Mouse (Mus musculus) embryo, embryonic 10 days (tissue): ENCODE data around the gene Lce1m.
A peak's percentile ranks its signal among the peaks of the same experiment; 100 is the strongest.
"Not testable (repeated sequence)": the region's sequence is repeated elsewhere in the genome, so short reads cannot be mapped to it uniquely, and the experiment has no call there.

Source experiments
- DNase-seq: peaks from one replicate; pipeline ENCODE4 v3.0.0-alpha.2; 2015; ENCODE audit warnings: low spot score

Gene Lce1m

DNA sequence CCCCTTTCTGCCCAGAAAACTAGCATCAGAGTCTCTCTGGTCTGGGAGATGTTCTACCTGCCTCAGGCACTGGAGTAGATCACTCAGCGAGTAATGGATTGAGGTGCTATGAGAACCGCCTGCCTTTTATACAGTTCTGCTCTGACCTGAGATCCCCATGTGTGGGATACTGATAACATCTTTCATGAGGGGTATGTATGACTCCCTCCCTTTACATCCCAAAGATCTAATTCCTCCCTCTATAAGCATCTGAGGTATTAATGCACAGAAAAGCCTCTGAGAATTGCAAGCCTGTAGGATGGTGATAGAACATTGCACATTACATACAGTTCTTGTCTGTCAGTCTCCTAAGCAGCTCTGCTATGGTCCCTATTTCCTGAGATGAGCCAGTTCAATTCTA is at the start of gene Lce1m:
Gene Lce1m, minus strand, starts transcription at position 101 of the 400 bp plus-strand sequence.
- no peak for DNase-seq

DNA sequence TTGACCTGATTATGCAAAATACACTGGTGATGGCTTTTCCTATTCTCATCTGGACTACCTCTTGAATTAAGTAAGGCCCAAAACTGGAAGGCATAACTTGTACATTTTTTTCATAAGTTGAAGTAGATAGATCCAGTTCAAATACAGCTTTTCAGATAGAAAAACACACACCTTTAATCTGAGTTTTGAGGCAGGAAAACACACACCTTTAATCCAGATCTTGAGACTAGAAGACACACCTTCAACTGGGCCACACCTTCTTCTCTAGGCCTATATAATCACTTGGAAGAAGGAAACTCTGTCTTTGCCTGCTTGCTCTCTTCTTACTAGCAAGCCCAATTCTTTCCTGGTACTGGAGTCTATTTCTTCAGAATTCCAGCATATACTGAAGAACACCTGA is 49.7 kb upstream of the Lce1m start, which contains the start of gene Gm4858:
Gene Gm4858, plus strand, starts transcription at position 301 of the 400 bp plus-strand sequence.
- not testable (repeated sequence) for DNase-seq

DNA sequence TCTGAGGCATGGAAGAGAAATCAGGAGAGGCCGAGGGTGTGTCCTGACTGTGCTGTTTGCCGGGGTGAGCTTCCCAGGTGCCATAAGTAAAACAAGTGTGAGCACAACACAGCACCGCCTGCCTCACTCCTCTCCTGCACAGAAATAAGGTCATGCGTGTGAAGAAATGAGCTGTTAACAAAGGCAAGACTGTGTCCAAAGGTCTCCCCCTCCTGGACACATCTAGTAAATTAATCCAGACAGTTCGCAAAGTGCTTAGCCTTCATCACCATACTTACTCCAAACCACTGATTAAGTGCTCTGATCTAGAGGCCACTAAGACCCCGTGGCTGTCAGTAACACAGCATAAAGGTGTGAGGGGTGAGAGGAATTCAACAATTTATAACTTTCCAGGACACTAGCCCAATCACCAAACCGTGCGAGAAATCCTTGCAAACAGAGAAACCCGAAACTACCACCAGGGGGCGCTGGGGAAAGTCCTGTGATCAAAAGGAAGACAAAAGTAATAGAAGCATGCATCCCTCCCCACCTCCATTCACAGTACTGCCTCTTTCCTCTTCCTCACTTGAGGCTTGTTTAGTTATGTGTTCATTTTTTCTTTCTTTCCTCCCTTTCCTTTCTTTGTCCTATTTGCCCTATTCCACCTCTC is 34.1 kb upstream of the Lce1m start:
- DNase-seq, result peak; percentile 12

DNA sequence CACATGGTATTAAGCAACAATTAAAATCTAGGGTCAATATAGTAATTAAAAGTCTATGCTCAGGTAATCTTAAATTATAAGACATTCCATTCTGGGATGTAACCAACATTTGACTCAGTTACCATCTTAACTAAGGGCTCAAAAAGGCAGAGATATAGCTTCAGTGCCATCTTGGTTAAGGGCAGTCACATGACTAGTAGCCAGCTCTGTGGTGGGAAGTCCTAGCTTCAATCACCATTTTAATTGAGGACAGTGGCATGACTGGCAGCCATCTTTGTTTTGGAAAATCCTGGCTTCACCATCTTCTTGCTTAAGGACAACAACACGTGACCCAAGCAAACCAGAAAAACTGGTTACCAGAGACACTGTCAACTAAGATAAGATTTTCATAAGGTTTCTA is 31.3 kb upstream of the Lce1m start:
- DNase-seq, result no peak

DNA sequence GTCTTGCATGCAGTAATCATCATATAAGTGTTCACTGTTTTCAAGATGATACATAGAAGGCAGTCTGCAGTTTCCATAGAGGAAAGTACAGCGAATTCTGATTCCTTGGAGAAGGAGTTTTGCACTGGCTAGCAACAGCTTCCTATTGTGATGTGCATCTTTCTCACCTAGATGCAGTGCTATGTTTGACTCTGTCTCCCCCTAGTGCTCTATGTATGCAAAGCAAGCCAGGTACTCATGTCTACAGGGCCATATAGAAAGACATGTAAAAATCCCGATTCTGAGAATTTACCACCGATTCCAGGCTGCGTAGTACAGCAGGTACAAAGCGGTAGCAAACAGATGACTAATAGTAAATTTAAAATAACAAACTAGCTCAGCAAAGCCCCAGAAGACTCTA is 12.6 kb upstream of the Lce1m start:
- peak; percentile 87 for DNase-seq

DNA sequence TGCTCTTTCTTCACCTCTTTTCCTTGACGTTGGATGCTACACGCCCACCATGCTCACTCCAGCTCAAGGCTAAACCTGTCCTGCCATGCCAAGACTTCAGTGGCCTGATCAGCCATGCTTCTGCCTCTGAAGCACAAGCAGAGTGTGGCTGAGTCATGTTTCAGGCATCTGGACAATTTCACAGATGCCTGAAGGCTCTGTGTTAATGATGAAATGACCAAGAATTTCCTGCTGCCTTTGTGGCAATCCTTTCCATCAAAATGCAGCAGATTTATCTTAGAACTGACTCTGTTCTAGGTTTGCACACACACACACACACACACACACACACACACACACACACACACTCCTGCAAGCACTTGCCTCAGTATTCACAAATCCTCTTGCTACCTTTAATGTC is 6.6 kb upstream of the Lce1m start:
- DNase-seq, result peak; percentile 4

DNA sequence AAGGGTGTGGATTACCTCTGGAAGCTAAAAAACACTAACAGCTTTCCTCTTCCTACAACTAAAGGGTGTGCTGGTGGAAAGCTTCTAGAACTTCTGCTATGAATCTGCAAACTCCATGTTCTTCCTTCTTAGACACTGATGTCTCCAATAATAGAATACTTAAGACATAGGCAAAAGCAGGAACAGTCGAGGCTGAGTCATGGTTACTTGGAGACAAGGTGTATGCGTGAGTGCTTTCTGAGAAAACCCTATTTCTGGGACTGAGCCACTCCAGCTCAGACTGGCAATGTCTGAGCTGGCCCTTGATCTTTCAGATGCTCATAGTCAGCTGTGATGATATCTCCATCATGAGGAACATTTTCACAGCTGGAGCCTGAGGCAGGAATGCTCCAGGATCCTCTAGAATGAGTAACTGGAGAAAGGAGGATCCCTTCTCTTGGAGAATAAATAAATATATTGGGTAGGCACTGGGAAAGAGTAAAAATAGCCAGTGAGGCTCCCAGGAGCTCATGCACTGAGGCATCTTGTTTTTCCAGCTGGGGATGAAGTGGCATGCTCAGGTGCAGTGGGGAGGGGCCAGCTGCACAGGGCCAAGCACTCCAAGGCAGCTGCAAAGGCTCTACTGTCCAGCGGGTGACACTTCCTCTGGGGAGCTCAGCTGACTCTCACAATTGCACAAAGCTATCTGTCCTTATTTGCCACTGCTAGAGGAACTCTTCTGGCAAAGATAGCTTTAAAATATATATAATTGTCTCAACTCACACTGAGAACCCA is 4.7 kb upstream of the Lce1m start:
- no peak for DNase-seq

DNA sequence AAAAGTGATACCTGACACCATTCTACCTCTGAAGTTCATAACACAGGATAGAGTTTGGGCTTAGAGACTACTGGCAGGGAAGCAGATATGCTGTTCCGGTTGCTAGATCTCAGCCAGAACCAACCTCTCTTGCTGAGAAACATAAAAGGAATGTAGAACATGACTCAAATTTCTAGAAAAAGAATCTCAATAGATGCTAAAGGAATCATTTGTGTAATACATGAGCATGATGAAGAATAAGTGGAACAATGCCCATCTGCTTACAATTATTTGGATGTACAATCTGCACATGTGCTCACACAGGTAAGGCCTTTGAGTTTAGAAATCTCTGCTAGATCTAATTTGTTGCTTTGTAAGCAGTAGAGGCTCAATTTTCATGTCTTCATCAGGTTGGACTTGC is 2.3 kb upstream of the Lce1m start:
- no peak for DNase-seq

DNA sequence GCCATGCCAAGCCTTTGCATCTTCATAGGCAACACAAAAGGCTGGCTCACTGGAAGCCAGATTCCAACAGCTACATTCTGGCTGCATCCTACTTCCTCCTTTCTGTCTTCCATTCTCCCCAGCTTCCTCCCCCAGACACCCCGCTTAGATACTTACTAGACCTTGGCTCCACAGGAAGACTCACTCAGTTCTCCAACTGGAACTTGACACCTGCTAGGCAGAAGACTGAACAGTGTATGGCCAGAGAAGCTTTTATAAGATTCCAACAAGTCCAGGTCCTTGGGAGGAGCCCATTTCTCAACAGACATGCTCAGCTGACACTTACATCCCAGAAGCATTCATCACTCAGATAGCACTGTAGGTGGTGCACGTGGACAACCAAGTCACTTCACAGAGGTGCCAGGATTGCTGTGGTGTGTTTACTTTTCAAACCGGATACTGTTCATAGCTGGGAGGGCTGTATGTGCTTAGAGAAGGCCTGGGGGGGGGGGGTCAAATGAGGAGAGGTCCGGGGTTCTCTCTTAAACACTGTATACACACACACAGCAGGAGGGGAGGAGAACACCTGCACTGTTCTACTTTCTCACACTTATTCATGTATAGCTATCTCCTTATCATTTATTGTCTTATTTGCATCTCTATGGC is 3.3 kb downstream of the Lce1m start, which contains the start of gene Crct1:
Gene Crct1, minus strand, starts transcription at position 228 of the 645 bp plus-strand sequence.
- peak; percentile 6 for DNase-seq

DNA sequence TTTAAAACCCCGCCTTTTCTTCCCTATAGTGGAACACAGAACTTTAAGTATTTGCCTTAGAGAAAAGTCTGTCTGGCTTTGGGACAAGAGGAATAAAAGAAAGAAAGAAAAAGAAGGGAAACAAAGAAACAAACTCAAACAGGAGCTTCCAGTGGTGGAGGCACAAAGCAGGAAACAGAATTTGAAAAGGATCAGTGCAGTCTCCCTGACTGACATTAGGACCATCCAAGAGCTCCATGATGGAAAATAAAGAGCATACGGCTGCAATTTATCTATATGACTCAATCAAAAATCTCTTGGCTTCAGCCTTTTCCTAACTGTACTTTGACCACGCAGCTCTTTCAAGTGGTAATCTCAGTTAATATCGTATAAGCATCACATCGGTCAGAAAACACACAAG is 4.0 kb downstream of the Lce1m start:
- DNase-seq, result peak; percentile 7

DNA sequence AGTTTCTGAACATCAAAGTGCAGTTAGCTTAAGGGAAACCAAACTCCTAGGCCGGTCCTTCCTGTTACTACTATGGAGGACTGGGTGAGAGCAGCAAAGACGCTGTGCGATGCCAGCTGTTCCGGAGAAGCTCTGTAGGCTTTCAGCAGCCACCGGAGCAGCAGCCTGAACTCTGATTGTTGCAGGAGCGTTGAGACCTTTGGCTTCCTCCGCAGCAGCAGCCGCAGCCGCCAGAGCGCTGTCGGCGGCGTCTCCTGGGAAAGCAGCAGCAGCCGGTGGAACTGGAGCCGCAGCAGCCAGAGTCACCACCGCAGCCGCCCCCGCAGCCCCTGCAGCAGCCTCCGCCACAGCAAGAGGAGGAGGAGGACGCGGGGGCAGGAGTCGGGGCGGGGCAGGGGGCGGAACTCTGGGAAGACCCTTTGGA is 4.5 kb downstream of the Lce1m start:
- peak; percentile 75 for DNase-seq

DNA sequence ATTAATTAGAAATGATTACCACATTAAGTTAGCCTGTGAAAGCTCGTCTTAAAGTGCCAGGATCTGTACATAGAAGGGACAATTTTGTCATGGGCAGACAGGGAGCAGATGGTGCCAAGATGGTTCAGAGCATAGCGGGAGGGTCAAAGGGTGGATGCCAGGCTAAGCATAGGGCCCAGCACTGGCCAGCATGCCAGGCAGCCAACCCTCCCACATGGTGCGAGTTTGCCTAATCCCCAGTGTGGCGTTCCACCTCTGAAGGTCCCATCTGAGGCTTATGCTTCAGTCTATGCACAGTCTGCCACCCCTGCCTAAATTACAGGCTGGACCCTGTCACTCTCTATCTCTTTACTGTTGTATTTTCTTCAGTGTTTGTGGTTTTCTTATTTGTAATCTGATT is 16.0 kb downstream of the Lce1m start:
- DNase-seq, result no peak

DNA sequence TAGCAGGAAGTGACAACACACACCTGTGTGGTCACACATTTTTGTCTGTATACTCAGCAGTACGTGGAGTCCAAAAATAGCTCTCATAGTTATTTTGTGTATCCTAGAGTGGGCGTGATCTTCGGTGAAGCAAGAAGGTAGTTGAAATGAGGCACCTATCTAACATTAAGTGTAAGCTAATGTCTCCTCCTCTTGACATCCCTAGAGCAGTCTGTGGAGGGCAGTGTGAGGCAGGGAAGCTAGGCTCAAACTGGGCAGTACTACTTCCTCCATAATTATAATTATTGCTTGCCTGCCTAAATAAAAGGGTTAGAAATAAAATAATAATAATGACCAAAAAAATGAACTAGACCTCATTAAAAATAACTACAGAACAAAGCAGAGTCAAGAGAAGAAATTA is 18.2 kb downstream of the Lce1m start:
- DNase-seq, result no peak

DNA sequence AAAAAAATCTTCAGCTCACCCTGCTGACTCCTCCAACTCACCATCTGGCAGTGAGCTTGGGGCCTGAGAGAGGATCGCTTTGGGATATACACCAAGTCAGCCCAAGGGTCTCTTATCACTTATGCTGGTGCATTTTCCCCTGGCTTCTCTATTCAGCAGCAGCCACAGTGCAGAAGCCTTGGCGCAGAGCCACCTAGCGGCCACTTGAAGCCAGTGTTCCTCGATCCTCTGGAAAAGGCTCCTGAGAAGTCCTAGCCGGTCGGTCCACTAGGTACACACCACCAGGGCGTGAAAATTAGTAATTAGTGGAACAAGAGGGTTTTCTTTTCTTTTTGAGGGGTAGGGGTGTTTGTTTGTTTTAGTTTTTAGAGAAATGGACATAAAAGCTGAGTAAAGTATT is 20.2 kb downstream of the Lce1m start:
- peak; percentile 87 for DNase-seq

DNA sequence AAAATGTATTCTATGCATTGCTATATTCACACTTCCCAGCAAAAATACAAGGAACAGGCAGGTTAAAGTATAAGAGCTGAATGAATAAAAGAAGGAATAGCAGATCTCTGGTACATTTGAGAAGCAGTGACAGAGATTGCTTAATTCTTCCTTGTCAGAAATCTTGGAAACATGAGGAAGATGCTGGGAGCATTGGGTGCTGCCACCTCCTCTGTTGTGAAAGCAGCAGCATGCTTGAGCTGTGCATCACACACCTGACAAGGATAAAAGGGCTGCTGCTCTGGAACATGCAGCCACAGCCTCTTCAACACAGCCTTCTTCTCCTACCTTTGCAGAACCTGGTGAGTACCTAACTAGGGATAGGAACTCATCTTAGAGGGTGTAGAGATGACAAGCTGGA is 26.9 kb downstream of the Lce1m start, which contains the start of gene Lce3f:
Gene Lce3f, plus strand, starts transcription at position 301 of the 400 bp plus-strand sequence.
- DNase-seq, result no peak

DNA sequence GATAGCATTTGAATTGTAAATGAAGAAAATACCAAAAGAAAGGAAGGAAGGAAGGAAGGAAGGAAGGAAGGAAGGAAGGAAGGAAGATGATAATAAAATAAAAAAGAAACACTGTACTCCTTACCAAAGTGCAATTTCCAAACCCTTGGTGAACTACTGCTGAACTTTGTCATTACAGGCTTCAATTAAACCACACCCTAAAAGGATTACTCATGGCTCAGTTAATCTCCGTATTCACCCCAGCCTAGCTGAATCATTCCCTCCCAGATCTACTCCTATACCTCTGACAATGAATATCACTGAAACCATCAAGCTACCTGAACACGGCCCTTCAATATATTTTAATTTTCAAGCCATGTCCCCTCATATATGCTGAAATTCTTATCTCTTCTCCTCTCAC is 40.4 kb downstream of the Lce1m start:
- DNase-seq, result no peak
